Mouse (Mus musculus) cerebellum, adult 2 months (tissue): ENCODE measurements around the gene Hpd.

Experiments used
- CTCF ChIP-seq: fragments of 200-500 bp; IDR thresholded peaks from 2 replicates; pipeline ENCODE4 v1.5.1; 2011; ENCODE audit warnings: low read depth, mild to moderate bottlenecking, control low read depth, low read length, moderate library complexity, borderline replicate concordance; ENCODE audit not compliant: insufficient read depth
- POLR2A ChIP-seq: fragments of 200-500 bp; IDR thresholded peaks from 2 replicates; pipeline ENCODE4 v1.6.1; 2011; ENCODE audit warnings: low read length, control low read depth, borderline replicate concordance; ENCODE audit not compliant: insufficient read depth

DNA sequence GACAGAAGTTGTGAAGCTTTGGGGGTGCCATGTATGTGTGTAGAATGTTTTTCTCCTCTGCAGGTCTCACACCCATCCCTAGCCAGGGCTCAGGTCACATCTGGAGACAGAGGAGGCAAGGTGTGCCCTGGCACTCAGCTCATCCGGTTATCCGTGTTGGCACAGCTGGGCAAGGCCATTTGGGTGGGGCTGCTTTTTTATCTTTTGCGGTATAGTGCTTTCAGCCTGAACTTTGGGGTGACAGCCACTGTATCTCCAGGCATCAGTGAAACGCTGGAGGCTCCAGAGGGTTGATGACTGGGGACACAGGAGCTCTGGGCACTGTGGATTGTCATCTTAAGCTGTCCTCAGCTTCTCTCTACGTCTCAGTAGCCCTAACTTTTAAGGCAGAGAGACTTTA is 10.9 kb upstream of the Hpd start:
- TF ChIP-seq POLR2A (no peak), CTCF (no peak)
